Mouse (Mus musculus) embryonic facial prominence, embryonic 13.5 days (tissue): Measurements from ENCODE around the gene Gm1123. TPM values are rescaled to one million over a fixed set of nuclear protein-coding genes. Genes with fewer than 3 reads are reported as not detected.

Experiments
- ATAC-seq: fragments of 200-750 bp; cut with Nextera tagmentation; 2 replicates; pipeline ENCODE4 v1.8.0; 2017; ENCODE audit warnings: low read depth; ENCODE audit not compliant: insufficient number of reproducible peaks, insufficient read depth, low FRiP score, low TSS enrichment
- H3K27ac ChIP-seq: fragments of 300-500 bp; sonication (generic); 2 replicates; pipeline ENCODE4 v1.5.1; 2015; ENCODE audit warnings: moderate library complexity, mild to moderate bottlenecking, inconsistent platforms
- H3K27me3 ChIP-seq: fragments of 300-500 bp; sonication (generic); 2 replicates; pipeline ENCODE4 v1.6.1; 2015; ENCODE audit warnings: mild to moderate bottlenecking, inconsistent platforms
- H3K36me3 ChIP-seq: fragments of 300-500 bp; sonication (generic); 2 replicates; pipeline ENCODE4 v1.6.1; 2015; ENCODE audit warnings: mild to moderate bottlenecking, inconsistent platforms
- H3K4me1 ChIP-seq: fragments of 300-500 bp; sonication (generic); 2 replicates; pipeline ENCODE4 v1.6.1; 2015; ENCODE audit warnings: inconsistent platforms
- H3K4me2 ChIP-seq: fragments of 300-500 bp; sonication (generic); 2 replicates; pipeline ENCODE4 v1.6.1; 2015; ENCODE audit warnings: moderate library complexity, mild to moderate bottlenecking, inconsistent platforms
- H3K4me3 ChIP-seq: fragments of 300-500 bp; sonication (generic); 2 replicates; pipeline ENCODE4 v1.5.1; 2015; ENCODE audit warnings: mild to moderate bottlenecking, inconsistent platforms
- H3K9ac ChIP-seq: fragments of 300-500 bp; sonication (generic); 2 replicates; pipeline ENCODE4 v1.6.1; 2015; ENCODE audit warnings: mild to moderate bottlenecking, inconsistent platforms
- H3K9me3 ChIP-seq: fragments of 300-500 bp; sonication (generic); 2 replicates; pipeline ENCODE4 v1.6.1; 2016; ENCODE audit warnings: inconsistent platforms
- WGBS: fragments of 180-500 bp; shearing (Covaris S2); methylation state at CpG from one replicate; pipeline ENCODE4 v1.1.7; 2015; ENCODE audit warnings: mixed read lengths; 5-methylcytosine and 5-hydroxymethylcytosine counted together
- polyA plus RNA-seq: library from polyadenylated mRNA; unstranded; fragments of >200 nt; fragmentation: Nextera tagmentation; extraction: Ambion mirVana; gene quantifications from 2 replicates; pipeline ENCODE4 v1.2.1, GENCODE M21; 2015

Gm1123 gene
- 0.45 TPM in 1 of 2 replicates, not detected in the other for polyA plus RNA-seq

GRCm38 (mm10) chr9:99035575-99035974 lies at the start of gene Gm1123:
Gm1123 (minus strand) TSS chr9:99035715.
- no peak within 1 kb of the TSS for H3K27ac ChIP-seq
- H3K36me3 ChIP-seq = peaks cover 5% of the 10 kb centered on the region
- H3K9ac ChIP-seq = no peak within 1 kb of the TSS
- no peaks in the 10 kb centered on the region for H3K9me3 ChIP-seq
- H3K27me3 ChIP-seq = no peaks in the 10 kb centered on the region
- no peak within 1 kb of the TSS for H3K4me2 ChIP-seq
- ATAC-seq = no peak
- no peak within 1 kb of the TSS for H3K4me3 ChIP-seq
- WGBS = 84% methylated on average over 12 of the region's 12 CpGs
- H3K4me1 ChIP-seq = no peaks in the 10 kb centered on the region

- Histone ChIP-seq H3K27me3 (no peaks in the 10 kb centered on the region), H3K4me3 (no peak overlapping the region), H3K9me3 (no peaks in the 10 kb centered on the region), H3K9ac (no peak overlapping the region), H3K4me2 (no peak overlapping the region), H3K27ac (no peak overlapping the region), H3K36me3 (no peaks in the 10 kb centered on the region), H3K4me1 (no peaks in the 10 kb centered on the region)
- no peak for ATAC-seq
- 92% methylated on average over 5 of the region's 5 CpGs for WGBS
These were observed 46.2 kb upstream of the Gm1123 start for GRCm38 (mm10) chr9:99081718-99082117.

GRCm38 (mm10) chr9:99081308-99081707 lies 45.8 kb upstream of the Gm1123 start:
- no peak overlapping the region for H3K4me2 ChIP-seq
- no peak overlapping the region for H3K4me3 ChIP-seq
- H3K36me3 ChIP-seq = no peaks in the 10 kb centered on the region
- H3K9ac ChIP-seq = no peak overlapping the region
- ATAC-seq = no peak
- no peaks in the 10 kb centered on the region for H3K9me3 ChIP-seq
- H3K4me1 ChIP-seq = no peaks in the 10 kb centered on the region
- H3K27ac ChIP-seq = no peak overlapping the region
- WGBS = 80% methylated on average over 3 of the region's 3 CpGs
- no peaks in the 10 kb centered on the region for H3K27me3 ChIP-seq

- H3K9ac ChIP-seq = no peak overlapping the region
- H3K4me3 ChIP-seq = no peak overlapping the region
- no peak overlapping the region for H3K27ac ChIP-seq
- no peak overlapping the region for H3K4me2 ChIP-seq
- no peaks in the 10 kb centered on the region for H3K9me3 ChIP-seq
- H3K4me1 ChIP-seq = no peaks in the 10 kb centered on the region
- WGBS = 99% methylated on average over 2 of the region's 2 CpGs
- no peaks in the 10 kb centered on the region for H3K27me3 ChIP-seq
- H3K36me3 ChIP-seq = no peaks in the 10 kb centered on the region
- no peak for ATAC-seq
These were observed 45.1 kb upstream of the Gm1123 start for GRCm38 (mm10) chr9:99080657-99081056.

GRCm38 (mm10) chr9:99074462-99074861 lies 38.9 kb upstream of the Gm1123 start:
- no peak overlapping the region for H3K27ac ChIP-seq
- WGBS = 66% methylated on average over 2 of the region's 2 CpGs
- H3K9ac ChIP-seq = no peak overlapping the region
- no peak for ATAC-seq
- no peak overlapping the region for H3K4me2 ChIP-seq
- H3K27me3 ChIP-seq = no peaks in the 10 kb centered on the region
- H3K4me3 ChIP-seq = no peak overlapping the region
- no peaks in the 10 kb centered on the region for H3K4me1 ChIP-seq
- peaks cover 6% of the 10 kb centered on the region; the same call in 1 of the 2 replicates for H3K36me3 ChIP-seq
- no peaks in the 10 kb centered on the region for H3K9me3 ChIP-seq

GRCm38 (mm10) chr9:99072538-99072937 lies 37.0 kb upstream of the Gm1123 start:
- H3K27me3 ChIP-seq = no peaks in the 10 kb centered on the region
- H3K9me3 ChIP-seq = no peaks in the 10 kb centered on the region
- no peak overlapping the region for H3K9ac ChIP-seq
- H3K4me2 ChIP-seq = no peak overlapping the region
- no peaks in the 10 kb centered on the region for H3K4me1 ChIP-seq
- H3K4me3 ChIP-seq = no peak overlapping the region
- 52% methylated on average over 4 of the region's 4 CpGs for WGBS
- H3K36me3 ChIP-seq = peaks cover 6% of the 10 kb centered on the region; the same call in 1 of the 2 replicates
- ATAC-seq = no peak
- H3K27ac ChIP-seq = no peak overlapping the region

GRCm38 (mm10) chr9:99065311-99065710 lies 29.8 kb upstream of the Gm1123 start:
- Histone ChIP-seq H3K9me3 (no peaks in the 10 kb centered on the region), H3K9ac (no peak overlapping the region), H3K36me3 (peaks cover 14% of the 10 kb centered on the region; the same call in 1 of the 2 replicates), H3K27ac (no peak overlapping the region), H3K4me2 (no peak overlapping the region), H3K4me1 (no peaks in the 10 kb centered on the region), H3K4me3 (no peak overlapping the region), H3K27me3 (no peaks in the 10 kb centered on the region)
- ATAC-seq = no peak
- WGBS = 83% methylated on average over 5 of the region's 5 CpGs

GRCm38 (mm10) chr9:99064216-99064615 lies 28.7 kb upstream of the Gm1123 start:
- no peak overlapping the region for H3K27ac ChIP-seq
- H3K27me3 ChIP-seq = no peaks in the 10 kb centered on the region
- no peak overlapping the region for H3K4me3 ChIP-seq
- ATAC-seq = no peak
- 46% methylated on average over 2 of the region's 2 CpGs for WGBS
- no peaks in the 10 kb centered on the region for H3K9me3 ChIP-seq
- no peaks in the 10 kb centered on the region for H3K4me1 ChIP-seq
- peaks cover 8% of the 10 kb centered on the region; the same call in 1 of the 2 replicates for H3K36me3 ChIP-seq
- no peak overlapping the region for H3K4me2 ChIP-seq
- no peak overlapping the region for H3K9ac ChIP-seq

- 32% methylated on average over 7 of the region's 7 CpGs for WGBS
- Histone ChIP-seq H3K36me3 (peaks cover 8% of the 10 kb centered on the region; the same call in 1 of the 2 replicates), H3K27ac (no peak overlapping the region), H3K9ac (no peak overlapping the region), H3K27me3 (no peaks in the 10 kb centered on the region), H3K4me2 (no peak overlapping the region), H3K4me1 (no peaks in the 10 kb centered on the region), H3K4me3 (no peak overlapping the region), H3K9me3 (no peaks in the 10 kb centered on the region)
- no peak for ATAC-seq
These were observed 27.0 kb upstream of the Gm1123 start for GRCm38 (mm10) chr9:99062544-99062943.

GRCm38 (mm10) chr9:99057751-99058150 lies 22.2 kb upstream of the Gm1123 start:
- H3K36me3 ChIP-seq = no peaks in the 10 kb centered on the region
- ATAC-seq = no peak
- 71% methylated on average over 3 of the region's 3 CpGs for WGBS
- H3K27me3 ChIP-seq = no peaks in the 10 kb centered on the region
- H3K4me1 ChIP-seq = no peaks in the 10 kb centered on the region
- H3K4me3 ChIP-seq = no peak overlapping the region
- H3K4me2 ChIP-seq = no peak overlapping the region
- H3K9me3 ChIP-seq = no peaks in the 10 kb centered on the region
- no peak overlapping the region for H3K9ac ChIP-seq
- H3K27ac ChIP-seq = no peak overlapping the region

- Histone ChIP-seq H3K36me3 (no peaks in the 10 kb centered on the region), H3K4me3 (no peak overlapping the region), H3K27ac (no peak overlapping the region), H3K4me2 (no peak overlapping the region), H3K9ac (no peak overlapping the region), H3K9me3 (no peaks in the 10 kb centered on the region), H3K4me1 (0 out of 2 replicates have a peak, but pooled peaks cover 2% of the 10 kb centered on the region), H3K27me3 (no peaks in the 10 kb centered on the region)
- ATAC-seq = no peak
- WGBS = 67% methylated on average over 6 of the region's 6 CpGs
These were observed 14.2 kb upstream of the Gm1123 start for GRCm38 (mm10) chr9:99049760-99050159.

GRCm38 (mm10) chr9:99048724-99049250 lies 13.3 kb upstream of the Gm1123 start:
- no peak overlapping the region for H3K9ac ChIP-seq
- no peak for ATAC-seq
- no peak overlapping the region for H3K4me3 ChIP-seq
- no peak overlapping the region for H3K4me2 ChIP-seq
- WGBS = 84% methylated on average over 1 of the region's 1 CpGs
- H3K9me3 ChIP-seq = no peaks in the 10 kb centered on the region
- H3K27me3 ChIP-seq = no peaks in the 10 kb centered on the region
- no peaks in the 10 kb centered on the region for H3K36me3 ChIP-seq
- H3K4me1 ChIP-seq = 0 out of 2 replicates have a peak, but pooled peaks cover 2% of the 10 kb centered on the region
- no peak overlapping the region for H3K27ac ChIP-seq
